Mouse (Mus musculus) inflammation-experienced regulatory T-cells, adult 6 months (primary cell): Measurements from ENCODE around the gene Nap1l1. TPM values are rescaled to one million over a fixed set of nuclear protein-coding genes. Genes with fewer than 3 reads are reported as not detected.
A peak's percentile ranks its signal among the peaks of the same experiment; 100 is the strongest.
"Not testable (repeated sequence)": the region's sequence is repeated elsewhere in the genome, so short reads cannot be mapped to it uniquely, and the experiment has no call there.

Experiments used
- ATAC-seq: one replicate; pipeline ENCODE4 v1.8.0; 2017
- polyA plus RNA-seq, 3 experiments: library from polyadenylated mRNA; unstranded; fragments of 100-300 nt; shearing (Covaris generic); gene quantifications; one replicate each; pipeline ENCODE4 v1.2.1; 2017

Gene Nap1l1
- polyA plus RNA-seq, result 100 to 1,000 TPM; 122 to 256 (median 122) TPM

GRCm38 (mm10) chr10:111472686-111473510, at the start of gene Nap1l1:
Gene Nap1l1, plus strand, starts transcription at chr10:111473223.
- ATAC-seq, result peak; percentile 98

DNA sequence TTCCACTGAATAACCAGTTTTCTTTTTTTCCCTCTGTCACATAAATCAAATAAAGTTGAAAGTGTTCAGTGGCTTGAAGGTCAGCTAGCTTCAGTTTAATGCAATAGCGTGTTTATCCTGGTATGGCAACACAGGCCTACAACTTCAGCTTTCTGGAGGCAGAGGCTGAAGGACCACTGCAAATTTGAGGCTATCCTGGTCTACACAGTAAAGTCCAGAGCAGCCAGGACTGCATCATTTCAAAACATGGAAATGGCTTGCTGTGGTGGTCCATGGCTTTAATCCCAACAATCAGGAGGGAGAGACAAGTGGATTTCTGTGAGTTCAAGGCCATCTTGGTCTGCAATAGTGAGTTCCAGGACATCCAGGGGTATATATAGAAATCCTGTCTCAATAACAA, 46.5 kb upstream of the Nap1l1 start:
- ATAC-seq, result no peak

- no peak for ATAC-seq
Observed at GRCm38 (mm10) chr10:111433502-111433901, 39.5 kb upstream of the Nap1l1 start.

- no peak for ATAC-seq
Observed at GRCm38 (mm10) chr10:111441034-111441440, 32.0 kb upstream of the Nap1l1 start.

DNA sequence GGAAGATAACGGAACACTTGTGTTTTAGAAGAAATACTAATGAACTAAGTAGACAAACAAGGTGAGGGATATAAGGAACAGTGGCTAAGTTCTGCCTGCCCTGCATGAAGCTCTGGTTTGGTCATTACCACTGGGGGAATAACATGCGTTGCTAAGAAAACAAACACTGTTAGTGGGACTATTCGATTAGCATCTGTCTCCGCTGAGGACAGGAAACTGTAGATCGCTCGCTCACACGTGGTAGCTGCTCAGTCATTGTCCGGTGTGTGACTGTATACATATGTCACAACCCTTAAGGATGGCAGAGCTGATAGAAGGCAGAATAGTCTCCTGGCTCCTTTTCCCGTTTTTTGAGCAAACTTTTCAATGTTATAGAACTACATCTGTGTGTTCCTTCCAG, 28.8 kb upstream of the Nap1l1 start:
- ATAC-seq, result no peak

DNA sequence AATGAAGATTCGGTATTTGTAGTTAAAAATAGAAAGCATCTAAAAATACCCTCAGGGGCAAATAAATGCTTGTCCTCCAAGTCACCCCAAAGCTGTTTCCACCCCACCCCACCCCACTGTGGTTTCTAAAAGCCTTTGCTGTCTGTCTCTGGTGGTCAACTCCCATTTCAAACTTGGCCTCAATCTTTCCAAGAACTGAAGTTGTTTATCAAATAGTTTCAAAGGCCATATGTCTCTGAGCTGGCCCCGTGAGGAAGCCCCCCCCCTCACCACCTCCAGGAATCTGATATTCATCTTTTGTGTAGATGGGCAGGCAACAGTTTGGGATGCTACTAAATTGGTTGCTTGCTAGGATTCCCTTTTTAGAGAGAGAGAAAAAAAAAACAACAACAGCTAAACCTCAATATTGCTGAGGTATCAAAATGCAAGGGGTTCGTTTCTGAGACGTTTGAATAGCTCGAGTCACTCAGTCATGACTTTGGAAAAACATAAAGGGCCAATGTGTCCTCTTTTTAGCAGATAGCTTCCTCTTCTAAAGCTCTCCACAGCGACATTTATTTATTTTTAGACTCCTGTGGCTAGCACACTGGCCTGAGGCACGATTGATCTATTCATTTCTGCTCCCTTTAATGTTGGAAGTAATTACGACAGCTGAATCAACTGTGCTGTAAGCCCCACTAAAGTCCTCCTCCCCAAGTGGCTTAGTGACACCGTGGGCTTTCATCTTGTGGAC, 26.9 kb upstream of the Nap1l1 start:
- no peak for ATAC-seq

DNA sequence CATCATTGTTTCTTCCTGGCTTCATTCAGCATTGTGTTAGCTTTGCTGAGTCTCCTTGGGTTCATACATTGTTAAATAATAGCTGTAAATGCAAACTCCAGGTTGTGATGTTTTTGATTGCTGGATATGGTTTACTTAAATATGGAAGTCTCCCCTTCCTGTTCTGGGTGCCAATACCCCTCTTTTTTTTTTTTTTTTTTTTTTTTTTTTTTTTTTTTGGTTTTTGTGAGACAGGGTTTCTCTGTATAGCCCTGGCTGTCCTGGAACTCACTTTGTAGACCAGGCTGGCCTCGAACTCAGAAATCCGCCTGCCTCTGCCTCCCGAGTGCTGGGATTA, 26.4 kb upstream of the Nap1l1 start:
- ATAC-seq, result not testable (repeated sequence)

- not testable (repeated sequence) for ATAC-seq
Observed at GRCm38 (mm10) chr10:111449662-111450061, 23.4 kb upstream of the Nap1l1 start.

DNA sequence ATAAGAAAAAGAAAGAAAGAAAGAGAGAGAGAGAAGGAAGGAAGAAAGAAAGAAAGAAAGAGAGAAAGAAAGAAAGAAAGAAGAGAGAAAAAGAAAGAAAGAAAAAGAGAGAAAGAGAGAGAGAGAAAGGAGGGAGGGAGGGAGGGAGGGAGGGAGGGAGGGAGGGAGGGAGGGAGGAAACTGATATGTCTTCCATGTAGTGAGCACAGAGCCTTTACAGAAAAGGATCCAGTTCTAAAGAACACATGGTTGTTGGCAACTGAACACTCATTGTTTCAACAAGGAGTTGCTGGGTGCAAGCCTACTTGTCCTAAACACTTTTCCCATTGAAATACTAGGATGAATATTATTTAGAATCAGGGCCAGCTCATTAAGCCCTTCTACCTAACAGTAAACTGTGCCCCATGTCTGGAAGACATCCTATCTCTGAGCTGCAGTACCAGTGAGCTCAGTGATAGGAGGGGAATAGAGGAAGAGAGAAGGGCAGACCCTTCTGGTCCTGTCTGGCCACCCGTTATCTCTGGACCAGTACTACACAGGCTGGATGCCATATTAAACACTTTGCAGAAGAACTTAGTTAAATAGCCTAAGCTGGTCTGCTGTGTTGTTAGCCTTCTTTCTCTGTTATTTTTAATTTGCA, 21.2 kb upstream of the Nap1l1 start:
- ATAC-seq, result no peak

GRCm38 (mm10) chr10:111452426-111452825, 20.6 kb upstream of the Nap1l1 start:
- no peak for ATAC-seq

DNA sequence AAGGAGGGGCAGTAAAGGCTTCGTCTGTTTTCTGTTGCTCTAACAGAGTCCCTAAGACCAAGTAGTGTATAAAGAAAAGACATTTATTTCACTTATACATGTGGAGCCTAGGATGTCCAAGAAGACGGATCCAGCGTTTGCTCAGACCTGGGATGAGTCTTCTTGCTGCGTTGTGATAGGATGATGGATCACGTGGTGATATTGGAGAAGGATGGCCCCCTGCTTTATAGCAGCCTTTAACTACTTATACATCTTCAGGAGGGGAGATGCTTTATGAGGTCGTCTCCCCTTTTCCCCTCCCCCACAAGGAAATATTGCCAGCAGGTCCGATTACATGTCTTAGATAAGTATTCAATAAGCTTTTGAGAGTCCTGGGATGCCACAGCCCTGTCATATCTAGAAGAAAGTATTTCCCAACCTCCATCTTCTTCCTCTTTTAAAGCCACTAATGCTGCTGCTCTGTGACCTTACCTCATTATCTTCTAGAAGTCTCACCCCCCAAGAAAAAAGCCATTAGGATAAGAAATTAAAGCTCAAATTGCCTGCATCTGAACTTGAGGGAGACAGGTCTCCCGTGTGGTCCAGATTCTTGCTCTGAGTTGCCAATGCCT, 18.2 kb upstream of the Nap1l1 start:
- no peak for ATAC-seq

- no peak for ATAC-seq
Observed at GRCm38 (mm10) chr10:111458088-111458487, 14.9 kb upstream of the Nap1l1 start.

DNA sequence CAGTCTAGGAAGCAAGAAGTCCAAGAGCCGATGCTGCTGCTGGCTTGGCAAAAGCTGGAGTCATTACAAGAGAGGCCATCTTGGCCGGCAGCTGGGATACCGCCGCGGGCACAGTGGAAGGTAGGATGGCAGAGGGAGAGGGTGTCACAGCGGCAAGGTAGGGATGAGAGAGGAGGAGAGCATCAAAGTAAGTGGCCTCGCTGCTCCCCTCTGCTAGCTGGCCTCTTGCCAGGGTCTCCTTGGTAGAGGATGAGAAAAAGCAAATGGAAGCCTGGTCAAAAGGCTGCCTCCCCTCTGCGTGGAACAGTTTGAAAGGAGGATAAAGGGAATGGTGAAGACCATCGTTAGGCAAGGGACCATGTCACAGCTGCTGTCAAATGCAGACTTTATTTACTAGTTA, 14.0 kb upstream of the Nap1l1 start:
- no peak for ATAC-seq

DNA sequence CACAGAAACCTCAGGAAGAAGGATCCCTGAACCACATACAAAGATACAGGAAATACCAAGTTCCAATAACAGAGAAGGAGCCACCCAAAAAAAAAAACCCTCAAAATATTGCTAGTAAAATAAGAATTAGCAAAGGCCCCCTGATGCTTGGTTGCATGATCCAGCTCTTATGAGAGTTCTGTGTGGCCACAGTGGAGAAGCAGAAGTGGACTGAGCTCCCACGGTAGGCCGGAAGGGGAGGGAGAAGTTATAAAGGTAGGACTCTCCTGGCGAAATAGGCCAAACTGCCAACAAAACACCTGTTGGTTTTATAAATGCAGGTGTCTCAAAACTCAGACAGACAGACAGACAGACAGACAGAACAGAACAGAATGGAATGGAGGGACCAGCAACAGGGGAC, 13.1 kb upstream of the Nap1l1 start:
- no peak for ATAC-seq

DNA sequence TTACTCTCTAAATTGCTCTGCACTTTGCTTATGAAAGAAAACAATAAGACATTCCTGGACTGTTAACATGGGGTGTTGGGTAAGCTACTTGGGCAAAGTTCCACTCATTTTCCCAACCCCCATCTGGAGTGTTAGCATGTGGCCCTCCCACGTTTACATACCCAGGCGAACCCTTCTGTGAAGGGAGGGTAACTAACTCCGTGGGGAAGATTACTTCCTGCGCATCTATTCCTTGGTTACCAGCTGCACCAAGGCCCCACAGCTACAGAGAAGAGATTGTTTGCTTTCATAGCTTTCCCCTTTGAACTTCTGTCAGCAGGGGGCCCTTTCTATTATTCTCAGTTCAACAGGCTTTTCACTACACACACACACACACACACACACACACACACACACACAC, 12.6 kb upstream of the Nap1l1 start:
- ATAC-seq, result no peak

DNA sequence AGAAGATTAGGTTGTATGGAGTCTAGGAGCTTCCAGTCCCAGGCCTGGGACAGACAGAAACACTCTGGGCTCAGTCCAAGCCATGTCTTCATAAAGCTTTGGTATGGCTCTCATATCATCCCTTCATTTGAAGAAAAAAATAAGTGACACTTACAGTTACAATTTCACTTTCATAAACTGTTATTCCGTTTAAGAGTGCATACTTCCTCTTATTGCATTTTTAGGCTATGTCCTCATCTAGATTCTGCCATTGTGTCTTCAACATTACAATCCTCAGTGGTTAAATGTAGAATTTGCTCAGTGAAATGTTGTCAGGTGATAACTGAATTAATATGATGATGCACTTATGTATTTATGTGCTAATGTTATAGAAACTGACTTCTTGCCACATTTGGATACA, 8.2 kb upstream of the Nap1l1 start:
- no peak for ATAC-seq

- ATAC-seq, result no peak
Observed at GRCm38 (mm10) chr10:111465409-111465808, 7.6 kb upstream of the Nap1l1 start.

DNA sequence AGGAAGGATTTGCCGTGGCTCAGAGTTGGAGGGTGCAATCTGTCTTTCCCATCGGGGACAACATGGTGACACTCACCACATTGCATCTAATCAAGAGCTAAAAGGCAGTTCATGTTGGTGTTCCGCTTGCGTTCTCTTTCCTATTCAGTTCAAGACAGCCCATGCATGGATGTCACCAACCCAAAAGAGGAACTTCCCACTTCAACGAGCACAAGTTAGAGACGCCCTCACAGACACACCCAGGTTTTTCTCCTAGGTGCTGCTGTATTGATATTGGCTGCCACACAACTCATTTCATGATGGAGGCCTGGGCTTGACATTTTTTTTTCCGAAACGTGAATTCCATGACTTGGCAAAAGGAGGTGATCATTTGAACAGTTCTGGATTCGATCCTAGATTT, 1.9 kb upstream of the Nap1l1 start:
- ATAC-seq, result no peak

GRCm38 (mm10) chr10:111473511-111474371, 718 bp downstream of the Nap1l1 start:
- ATAC-seq, result peak; percentile 48

DNA sequence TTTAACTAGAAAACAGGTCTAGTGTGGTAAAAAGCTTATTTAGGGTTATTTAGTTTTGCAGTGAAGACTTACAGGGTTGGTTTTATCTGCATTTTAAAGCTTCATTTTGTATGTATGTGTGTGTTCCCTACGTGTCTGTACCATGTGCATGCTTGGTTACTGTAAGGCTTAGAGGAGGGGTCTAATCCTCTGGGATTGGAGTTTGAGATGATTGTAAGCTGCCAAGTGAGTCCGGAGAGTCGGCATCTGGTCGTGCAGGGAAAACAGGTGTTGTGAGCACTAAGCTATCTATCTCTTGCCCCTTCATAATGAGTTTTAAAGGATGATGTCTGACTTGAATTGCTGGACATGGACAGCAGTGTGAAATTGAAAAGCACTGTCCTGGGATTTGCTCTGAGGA, 3.3 kb downstream of the Nap1l1 start:
- ATAC-seq, result no peak

DNA sequence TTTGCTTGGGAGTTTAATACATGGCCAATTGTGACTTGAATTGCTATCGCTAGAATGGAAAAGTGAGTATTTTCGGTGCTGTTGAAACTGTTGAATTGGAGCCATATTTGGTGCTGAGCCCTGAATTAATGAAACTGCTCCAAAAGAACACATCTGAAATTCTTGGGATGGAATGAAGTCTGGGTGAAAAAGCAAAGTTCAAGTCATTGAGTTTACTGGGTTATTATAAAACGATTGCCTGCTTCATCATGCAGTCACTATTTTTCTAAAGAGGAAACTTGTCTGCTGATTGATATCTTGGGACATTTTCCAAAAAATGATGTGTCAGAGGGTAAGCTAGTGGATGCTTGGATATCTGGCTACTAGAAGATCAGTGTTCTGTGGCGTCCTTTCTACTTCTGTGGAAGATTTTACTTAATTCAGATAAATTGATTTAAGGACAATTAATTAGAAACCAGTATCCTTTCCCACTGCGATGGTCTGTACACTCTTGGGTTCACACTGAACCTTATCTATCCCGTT, 4.0 kb downstream of the Nap1l1 start:
- no peak for ATAC-seq

GRCm38 (mm10) chr10:111479599-111479998, 6.6 kb downstream of the Nap1l1 start:
- ATAC-seq, result no peak
